Mouse (Mus musculus): ENCODE data around the gene Dennd1a.

The Dennd1a gene

DNA sequence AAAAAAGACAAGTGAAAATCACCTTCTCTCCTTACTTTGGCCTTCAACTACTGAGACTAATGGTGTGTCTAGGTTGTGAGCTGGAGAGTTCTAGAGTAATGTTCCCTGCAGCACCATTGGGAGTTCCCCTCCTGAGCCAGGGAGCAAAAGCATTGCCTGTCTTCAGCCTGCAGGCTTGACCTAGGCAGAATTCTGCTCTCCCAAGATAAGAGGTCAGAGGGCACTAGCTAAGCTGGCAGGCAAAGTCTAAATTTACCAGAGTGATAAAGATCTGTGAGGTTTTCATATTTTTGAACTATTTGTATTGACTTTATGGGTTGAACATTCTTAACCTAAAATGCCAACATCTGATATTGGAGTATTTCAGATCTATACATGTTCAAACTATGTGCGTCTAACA, 125.7 kb downstream of the Dennd1a start:
- DNase-seq: no peak

GRCm38 (mm10) chr2:38159736-38160135, 127.5 kb downstream of the Dennd1a start:
- DNase-seq: no peak

DNA sequence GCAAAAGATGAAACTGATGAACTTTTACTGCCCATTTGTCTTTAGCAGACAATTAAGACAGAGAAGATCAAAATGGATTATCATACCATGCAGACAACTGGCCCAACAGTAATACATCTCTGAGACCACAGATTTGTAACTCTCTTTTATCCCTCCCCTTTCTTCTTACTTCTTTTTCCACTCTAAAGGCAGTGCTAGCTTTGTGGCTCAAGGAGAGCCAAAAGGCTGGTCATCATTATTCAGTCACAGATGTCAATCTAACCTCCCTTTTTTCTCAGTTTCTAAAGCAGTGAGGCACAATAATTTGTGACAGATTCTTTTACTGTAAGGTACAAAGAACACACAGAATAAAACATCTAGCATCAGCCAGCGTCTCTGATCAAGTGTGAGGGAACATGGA, 130.2 kb downstream of the Dennd1a start:
- DNase-seq: no peak

DNA sequence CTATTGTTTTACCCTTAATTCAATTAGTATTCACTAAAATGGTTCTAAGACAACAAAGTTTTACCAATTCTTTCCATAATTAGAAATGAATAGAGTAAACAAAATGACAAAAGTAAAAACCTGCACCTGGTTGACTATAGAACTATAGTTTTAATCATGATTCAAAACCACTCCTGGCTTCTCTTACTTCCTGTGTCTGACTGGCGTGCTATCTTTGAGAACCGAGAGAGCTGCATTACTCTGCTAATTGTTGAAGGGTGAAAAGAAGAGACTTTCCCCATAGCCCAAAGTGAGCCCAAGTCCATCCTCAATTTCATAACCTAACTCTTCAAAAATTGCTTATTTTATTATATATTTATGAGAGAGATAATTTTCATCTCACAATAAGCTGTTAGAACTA, 131.2 kb downstream of the Dennd1a start:
- no peak for DNase-seq

DNA sequence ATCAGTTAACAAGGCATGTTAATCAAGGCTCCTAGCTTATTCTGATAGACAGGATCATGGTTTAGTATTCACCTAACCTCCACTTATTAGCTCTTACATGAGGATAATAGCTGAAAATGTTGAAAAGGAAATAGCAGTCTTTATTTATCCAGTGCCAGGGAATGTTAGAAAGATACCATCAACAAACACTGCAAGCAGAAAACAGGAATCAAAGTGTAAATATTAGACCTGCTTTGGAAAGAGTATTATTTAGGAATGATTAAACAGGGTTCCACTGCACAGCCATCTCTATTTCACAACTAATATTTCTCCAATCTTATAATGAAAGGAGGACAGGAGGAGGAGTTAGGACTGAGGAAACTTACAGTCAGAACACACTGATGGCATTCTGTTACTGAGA, 142.4 kb downstream of the Dennd1a start:
- DNase-seq: no peak

GRCm38 (mm10) chr2:38144067-38144779, 143.0 kb downstream of the Dennd1a start:
- DNase-seq: no peak

GRCm38 (mm10) chr2:38142905-38143304, 144.3 kb downstream of the Dennd1a start:
- DNase-seq: no peak

DNA sequence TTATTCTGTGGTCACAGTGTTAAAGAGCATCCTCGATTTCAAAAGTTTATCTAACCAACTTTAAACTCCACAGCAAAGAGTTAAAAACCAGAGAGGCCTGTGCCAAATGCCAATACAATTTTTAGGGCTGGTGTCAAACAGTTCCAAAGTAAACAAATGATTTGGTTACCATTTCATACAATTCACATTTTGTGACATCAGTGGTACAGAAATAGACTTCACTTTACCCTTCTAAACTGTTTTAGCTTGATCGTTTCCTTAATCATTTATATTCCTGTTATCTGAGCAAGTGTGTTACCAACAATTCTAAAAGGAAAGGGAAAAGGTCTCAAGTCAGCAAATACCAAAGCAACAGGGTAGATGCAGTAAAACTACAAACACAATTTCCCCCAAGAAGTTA, 145.0 kb downstream of the Dennd1a start:
- no peak for DNase-seq

DNA sequence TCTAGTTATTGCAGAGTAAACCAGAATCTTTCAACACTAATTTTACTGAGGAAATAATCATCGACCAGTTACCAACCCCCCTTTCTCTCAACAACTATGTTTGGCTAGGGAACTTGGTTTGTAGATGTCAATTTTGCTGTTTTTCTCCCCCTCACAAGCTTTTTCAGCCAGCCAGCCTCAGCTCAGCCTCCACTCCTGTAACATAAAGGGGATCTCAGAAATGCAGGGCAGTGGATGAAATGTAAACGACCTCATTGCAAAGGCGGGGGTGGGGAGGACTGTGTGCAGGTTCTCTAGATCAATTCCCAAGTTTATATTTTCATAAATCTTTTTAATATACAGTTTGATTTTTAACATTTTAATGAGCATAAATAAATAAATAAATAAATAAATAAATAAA, 147.7 kb downstream of the Dennd1a start:
- no peak for DNase-seq

DNA sequence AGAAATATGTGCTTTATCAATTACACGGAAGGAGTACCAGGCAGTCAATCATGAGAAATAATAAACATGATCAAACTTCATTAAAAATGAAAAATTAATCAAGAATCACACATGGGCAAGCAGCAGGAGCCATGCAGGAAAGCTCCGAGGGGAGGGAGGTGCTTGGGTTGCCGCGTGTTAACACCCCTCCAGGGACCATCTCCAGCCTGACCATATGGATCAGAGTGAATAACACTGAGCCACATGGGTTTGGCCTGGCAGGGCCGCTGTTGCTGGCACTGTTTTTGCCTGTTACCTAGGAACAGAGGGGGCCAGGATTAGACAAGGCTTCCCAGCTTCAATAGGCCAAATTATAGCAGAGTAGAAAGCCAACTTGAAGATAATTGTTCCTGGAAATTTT, 150.1 kb downstream of the Dennd1a start:
- DNase-seq: no peak

- no peak for DNase-seq
Measured at GRCm38 (mm10) chr2:38135427-38135826, 151.8 kb downstream of the Dennd1a start.

DNA sequence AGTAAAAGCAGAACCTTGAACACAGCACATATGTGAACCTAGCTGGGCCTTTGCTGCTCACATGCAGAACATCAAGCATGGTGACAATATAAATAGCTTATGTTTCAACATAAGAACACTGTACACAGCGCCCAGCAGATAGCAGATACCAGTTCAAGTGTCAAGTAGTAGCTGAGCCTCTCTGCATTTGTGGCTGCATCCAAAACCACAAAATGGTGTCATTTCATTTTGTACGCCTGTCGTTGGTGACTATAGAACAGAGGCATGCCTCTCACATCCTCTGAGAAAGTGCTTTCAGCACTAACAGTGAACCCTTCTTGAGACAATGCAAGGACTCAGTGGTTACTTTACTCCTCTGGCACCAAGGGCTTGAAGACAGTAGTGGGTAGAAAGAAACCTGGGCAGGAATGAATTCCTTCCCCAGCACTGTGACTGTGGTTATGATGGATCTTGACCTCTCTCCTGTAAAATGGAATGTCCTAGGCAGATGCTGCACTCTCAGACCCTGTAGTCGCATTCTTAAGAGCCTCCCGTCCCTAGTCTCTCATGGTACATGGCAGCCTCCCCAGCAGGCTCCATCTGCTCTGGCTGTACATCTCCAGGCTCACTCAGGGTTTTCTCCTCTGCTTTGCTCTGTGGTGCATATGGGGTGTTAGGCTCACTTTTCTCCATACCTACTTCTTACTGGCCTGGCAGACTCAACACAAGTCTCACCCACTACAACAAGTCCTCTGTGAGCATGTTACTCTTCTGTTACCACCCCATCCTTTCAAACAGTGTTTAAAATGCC, 154.0 kb downstream of the Dennd1a start:
- no peak for DNase-seq

DNA sequence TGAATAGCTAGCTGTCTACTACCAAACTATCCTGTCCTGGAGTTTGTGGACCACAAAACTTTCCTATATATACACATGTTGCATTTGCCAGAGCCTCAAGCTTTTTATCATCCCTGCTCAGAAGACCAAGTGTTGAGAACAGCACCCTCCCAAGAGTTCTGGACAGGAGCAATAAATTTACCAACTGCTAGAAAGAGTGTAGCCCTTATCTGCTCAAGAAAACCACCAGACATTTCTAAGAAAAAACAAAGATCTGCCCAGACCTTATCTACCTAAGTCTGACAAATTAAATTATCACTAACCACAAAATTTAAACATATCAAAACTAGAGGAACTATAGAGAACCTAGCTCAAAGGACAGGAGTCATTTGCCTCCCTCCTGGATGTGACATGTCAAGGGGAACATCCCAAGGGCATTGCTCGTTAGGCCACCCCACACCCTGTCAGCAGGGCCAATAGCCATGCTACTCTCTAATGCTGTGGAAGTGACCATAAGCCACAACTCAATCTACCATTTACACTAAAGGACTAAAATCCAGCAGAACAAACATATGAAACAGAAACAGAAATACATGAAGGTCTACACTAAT, 154.9 kb downstream of the Dennd1a start:
- no peak for DNase-seq

DNA sequence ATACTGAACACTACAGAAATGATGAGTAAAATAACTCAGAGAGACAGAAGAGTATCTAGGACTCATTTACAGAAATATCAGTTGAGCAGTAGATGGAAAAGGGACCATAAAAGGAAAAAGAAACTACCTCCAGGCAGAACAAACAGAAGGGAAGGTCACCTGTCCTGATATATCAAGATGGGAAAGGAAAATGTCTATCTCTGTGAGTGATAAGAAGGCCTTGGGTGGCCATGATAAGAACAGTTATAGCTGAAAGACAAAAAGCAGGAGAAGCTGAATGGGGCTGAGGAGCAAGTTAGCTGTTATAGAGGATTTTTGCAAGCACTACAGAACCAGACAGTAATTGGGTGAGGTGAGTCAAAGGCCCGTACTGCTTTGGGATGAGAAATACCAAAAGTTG, 155.7 kb downstream of the Dennd1a start:
- no peak for DNase-seq

DNA sequence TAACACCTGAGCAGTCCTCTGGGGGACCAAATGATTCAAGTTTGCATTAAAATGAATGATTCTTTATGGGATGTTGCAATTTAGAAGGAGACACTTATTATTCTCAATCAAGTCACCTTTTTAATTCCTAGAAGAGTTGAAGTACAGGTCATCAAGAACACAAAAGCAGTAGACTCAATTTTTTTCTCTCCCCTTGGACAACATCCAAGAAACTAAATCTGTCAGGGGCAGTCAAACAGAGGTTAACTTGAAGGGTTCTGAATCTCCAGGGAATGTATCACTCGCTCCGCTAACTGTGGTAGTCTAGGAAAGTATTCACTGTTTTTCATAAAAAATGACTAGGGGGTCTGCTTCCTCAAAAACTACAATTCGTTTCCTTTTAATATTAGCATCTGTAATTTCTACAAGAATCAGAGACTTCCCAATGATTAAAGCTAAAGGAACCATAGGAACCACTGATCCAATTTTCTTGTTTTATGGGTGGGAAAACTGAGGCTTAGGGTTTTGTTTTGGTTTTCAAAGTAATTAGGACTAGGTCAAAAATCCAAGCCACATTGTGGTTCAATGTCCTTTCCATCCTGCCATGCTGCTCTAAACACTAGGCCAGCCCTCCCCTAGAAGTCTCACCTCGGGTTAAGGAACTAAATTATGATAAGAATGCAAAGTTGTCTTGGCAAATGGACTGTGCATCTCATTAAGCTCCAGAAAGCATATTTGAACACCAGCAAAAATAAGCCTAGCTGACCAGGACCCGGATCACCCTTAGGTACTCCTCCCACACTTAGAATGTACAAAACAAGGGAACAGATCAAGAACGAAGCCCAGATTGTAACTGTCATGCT, 157.0 kb downstream of the Dennd1a start:
- DNase-seq: no peak

DNA sequence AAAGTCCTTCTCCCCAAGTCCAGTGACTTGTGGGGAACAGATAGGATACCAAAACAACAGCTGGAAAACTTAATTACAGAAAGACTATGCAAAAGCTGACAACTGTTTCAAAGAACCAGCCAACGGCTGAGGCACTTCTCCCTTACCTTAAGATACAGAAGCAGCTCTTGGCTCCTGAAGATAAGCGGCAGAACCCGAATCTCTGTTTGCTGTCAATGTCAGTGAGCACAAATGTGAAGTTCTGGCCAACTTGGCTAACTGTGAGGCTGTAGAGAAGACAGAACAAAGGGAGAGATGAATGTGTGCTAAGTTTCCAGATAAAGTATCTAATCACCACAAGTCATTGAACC, 160.8 kb downstream of the Dennd1a start:
- DNase-seq: no peak

DNA sequence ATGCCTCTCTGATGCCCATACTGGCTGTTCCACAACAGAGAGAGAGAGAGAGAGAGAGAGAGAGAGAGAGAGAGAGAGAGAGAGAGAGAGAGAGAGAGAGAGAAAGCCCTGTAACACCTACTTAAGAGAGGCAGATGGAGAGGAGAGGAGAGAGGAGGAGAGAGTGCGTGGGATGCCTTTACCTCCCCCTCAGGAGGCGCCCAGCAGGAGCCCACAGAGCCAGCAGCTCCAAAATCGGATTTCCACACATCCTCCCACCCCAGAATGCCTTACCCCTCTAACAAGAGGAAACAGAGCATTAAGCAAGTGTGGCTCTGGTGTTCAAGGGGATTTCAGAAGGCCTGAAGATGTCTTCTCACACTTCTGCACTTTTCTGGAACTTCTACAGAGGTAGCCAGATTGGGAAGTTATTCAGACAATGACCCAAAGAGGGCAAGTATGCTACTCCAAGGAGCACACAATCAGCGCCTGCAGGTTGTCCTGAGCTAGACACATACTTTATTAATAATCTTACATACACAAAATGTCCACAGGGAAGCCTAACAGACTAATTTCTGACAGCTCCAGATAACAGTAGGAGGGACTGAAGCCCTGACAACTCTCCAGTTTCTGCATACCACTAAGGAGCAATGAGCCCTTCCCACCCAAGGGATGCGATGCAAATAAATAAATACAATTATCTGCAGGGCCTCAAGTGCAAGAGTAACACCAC, 161.4 kb downstream of the Dennd1a start:
- DNase-seq: no peak

DNA sequence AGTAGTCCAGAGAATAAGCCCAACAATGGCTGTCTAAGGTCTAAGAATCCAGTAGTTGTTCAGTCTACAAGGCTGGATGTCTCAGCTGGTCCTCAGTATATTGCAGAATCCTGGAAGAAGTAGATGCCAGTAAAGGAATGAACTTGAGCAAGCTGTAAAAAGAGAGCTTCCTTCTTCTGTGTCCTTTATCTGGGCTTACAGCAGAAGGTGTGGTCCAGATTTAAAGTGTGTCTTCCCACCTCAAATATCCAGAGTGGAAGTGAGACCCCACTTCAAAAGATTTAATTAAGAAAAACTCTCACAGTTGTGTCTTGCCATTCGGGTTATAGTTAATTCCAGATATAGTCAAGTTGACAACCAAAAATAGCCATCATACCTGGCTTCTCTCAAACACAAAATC, 162.5 kb downstream of the Dennd1a start:
- DNase-seq: no peak

DNA sequence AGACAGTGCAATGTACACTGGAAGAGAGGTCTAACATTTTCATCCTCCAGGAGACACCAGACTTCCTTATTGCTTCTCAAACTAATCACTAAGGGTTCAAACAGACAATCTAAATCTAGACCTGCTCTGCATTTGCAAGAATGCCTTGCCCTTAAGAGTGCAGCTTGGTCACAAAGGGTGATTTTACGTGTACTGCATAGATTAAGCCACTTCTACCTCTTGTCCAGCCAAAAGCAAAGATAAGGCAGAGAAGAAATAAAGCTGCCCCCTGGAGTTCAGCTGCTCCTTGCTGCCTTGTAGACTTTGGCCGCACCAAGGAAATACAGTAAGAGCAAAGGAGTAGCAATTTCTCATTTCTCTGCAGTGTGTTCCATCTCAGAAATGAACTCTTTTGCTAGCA, 172.2 kb downstream of the Dennd1a start:
- no peak for DNase-seq

DNA sequence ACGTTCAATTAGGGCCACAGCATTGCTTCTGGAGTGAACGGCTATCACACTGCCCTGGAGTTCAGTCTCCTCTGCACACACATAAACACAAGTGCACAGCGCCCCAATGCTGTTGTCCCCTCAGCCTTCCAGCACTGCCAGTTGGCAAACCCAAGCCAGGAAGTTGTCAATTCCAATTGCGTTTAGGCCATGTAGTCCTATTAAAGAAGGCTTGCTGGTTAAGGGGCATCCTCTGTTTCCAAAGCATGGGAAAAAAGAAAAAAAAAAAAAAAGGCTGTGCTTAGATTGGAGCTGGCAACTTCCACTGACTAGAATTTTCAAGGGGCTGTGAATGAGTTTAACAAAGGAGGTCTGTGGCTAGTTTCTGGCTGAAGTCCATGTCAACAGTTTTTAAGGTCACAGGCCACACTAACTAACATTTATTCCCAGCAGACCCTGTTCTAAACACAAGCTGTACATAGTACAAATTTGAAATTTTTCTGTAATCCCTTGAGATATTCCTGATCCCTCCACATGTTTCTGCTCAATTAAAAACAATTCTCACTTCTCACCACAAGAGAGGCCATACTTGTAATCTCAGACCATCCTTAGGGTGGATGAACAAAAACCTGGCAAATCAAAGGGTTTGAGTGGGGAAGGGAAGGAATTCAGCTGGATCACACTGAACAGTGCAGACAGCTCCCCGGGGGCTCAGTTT, 175.4 kb downstream of the Dennd1a start:
- peak; percentile 22 for DNase-seq

GRCm38 (mm10) chr2:38108586-38108985, 178.6 kb downstream of the Dennd1a start:
- DNase-seq: no peak

DNA sequence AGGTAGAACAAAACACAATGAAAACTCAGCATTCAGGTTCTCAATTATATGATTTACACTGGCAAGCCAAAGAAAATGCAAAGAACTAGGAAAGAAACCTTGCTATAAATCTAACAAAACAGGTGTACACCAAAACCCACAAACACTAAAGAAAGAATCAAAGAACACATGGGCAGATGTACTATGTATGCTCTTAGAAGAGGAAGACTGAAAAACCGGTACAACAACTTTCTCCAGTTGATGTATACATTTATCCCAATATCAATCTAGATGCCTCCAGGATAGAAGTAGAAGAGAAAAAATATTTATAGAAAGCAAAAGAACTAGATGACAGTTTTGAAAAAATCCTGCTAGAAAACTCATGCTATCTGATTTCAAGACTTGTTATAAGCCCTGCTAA, 184.5 kb downstream of the Dennd1a start:
- DNase-seq: no peak

Measured in lung, postnatal 10 days (tissue).